Mouse (Mus musculus) myocyte (in vitro differentiated cells): ENCODE data around the gene Mllt11.

Source experiments
- CEBPB ChIP-seq: IDR thresholded peaks from 2 replicates; pipeline ENCODE4 v1.6.1; 2011; ENCODE audit warnings: mild to moderate bottlenecking, moderate library complexity; ENCODE audit not compliant: poor library complexity, insufficient read depth, severe bottlenecking
- E2F4 ChIP-seq: IDR thresholded peaks from one replicate; pipeline ENCODE4 v1.6.1; 2011; ENCODE audit warnings: mild to moderate bottlenecking, control low read depth, moderate library complexity; ENCODE audit not compliant: insufficient read depth
- MAX ChIP-seq: IDR thresholded peaks from one replicate; pipeline ENCODE4 v1.6.1; 2011; ENCODE audit warnings: low read depth, mild to moderate bottlenecking, control low read depth
- MYOG ChIP-seq, 3 experiments: IDR thresholded peaks; one replicate each; pipeline ENCODE4 v1.6.1; 2011; ENCODE audit warnings: control low read depth in 2 of 3, low read depth in 2 of 3, mild to moderate bottlenecking in 2 of 3; ENCODE audit not compliant: insufficient read length in 2 of 3, control insufficient read depth in 1 of 3, insufficient read depth in 1 of 3
- POLR2A ChIP-seq: IDR thresholded peaks from one replicate; pipeline ENCODE4 v1.6.1; 2011; ENCODE audit warnings: low read depth, mild to moderate bottlenecking, control low read depth, moderate library complexity; ENCODE audit not compliant: insufficient read length
- TCF12 ChIP-seq: IDR thresholded peaks from one replicate; pipeline ENCODE4 v1.6.1; 2011; ENCODE audit warnings: mild to moderate bottlenecking, control low read depth; ENCODE audit not compliant: poor library complexity, insufficient read depth, severe bottlenecking
- TCF3 ChIP-seq: IDR thresholded peaks from one replicate; pipeline ENCODE4 v1.6.1; 2011; ENCODE audit warnings: low read depth, control low read depth; ENCODE audit not compliant: insufficient read length
- USF1 ChIP-seq: IDR thresholded peaks from one replicate; pipeline ENCODE4 v1.6.1; 2011; ENCODE audit warnings: low read depth, mild to moderate bottlenecking, control low read depth, moderate library complexity

DNA sequence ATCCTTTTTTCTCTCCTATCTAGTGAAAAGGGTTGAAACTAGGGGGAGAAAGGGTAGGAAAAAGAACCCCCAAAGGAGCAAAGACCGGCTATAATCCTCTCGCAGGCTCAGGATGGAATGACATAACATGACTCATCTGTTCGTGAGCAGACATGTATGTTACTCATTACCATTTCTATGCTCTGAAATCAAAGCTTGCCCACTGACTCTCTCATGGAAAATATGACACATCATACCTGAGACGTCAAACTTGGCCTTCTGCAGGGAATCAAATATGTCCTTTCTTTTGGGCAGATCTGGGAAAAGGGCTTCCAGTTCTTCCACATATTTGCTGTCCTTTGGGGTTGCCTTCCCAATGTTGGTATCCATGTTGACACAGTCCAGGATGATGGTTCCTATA lies 30.0 kb upstream of the Mllt11 start:
- no peak for TF ChIP-seq POLR2A
- TF ChIP-seq E2F4, result no peak
- TF ChIP-seq TCF12, result no peak
- TF ChIP-seq MYOG (IDR thresholded peaks at IDR 0.05; ENCODE audit: control insufficient read depth in 1 of 3, insufficient read depth in 1 of 3, insufficient read length in 2 of 3, low read depth in 2 of 3), result no peak
- no peak for TF ChIP-seq USF1
- no peak for TF ChIP-seq TCF3
- no peak for TF ChIP-seq CEBPB
- no peak for TF ChIP-seq MAX
